Mouse (Mus musculus) forebrain, embryonic 14.5 days (tissue): ENCODE measurements around the gene Shisa9. TPM values are rescaled to one million over a fixed set of nuclear protein-coding genes. Genes with fewer than 3 reads are reported as not detected.

Source experiments
- ATAC-seq: fragments of 200-750 bp; cut with Nextera tagmentation; 2 replicates; pipeline ENCODE4 v1.8.0; 2017; ENCODE audit warnings: mild to moderate bottlenecking, moderate library complexity
- DNase-seq: peaks from one replicate; pipeline ENCODE4 v3.0.0-alpha.2; 2015; ENCODE audit warnings: low spot score
- H3K27ac ChIP-seq: fragments of 300-500 bp; sonication (generic); 2 replicates; pipeline ENCODE4 v1.5.1; 2014; ENCODE audit warnings: low read depth, mild to moderate bottlenecking, control low read depth, low read length, moderate library complexity
- H3K27me3 ChIP-seq: fragments of 300-500 bp; sonication (generic); replicated peaks from 2 replicates; pipeline ENCODE4 v1.6.1; 2014; ENCODE audit warnings: low read length, control low read depth, mixed read lengths; ENCODE audit not compliant: control insufficient read depth, insufficient read depth
- H3K36me3 ChIP-seq: fragments of 300-500 bp; sonication (generic); 2 replicates; pipeline ENCODE4 v1.6.1; 2014; ENCODE audit warnings: low read length, control low read depth; ENCODE audit not compliant: control insufficient read depth, insufficient read depth
- H3K4me1 ChIP-seq: fragments of 300-500 bp; sonication (generic); 2 replicates; pipeline ENCODE4 v1.6.1; 2014; ENCODE audit warnings: antibody characterized with exemption, low read length, control low read depth; ENCODE audit not compliant: control insufficient read depth, insufficient read depth
- H3K4me2 ChIP-seq: fragments of 300-500 bp; sonication (generic); 2 replicates; pipeline ENCODE4 v1.6.1; 2014; ENCODE audit warnings: mild to moderate bottlenecking, control low read depth, low read length
- H3K4me3 ChIP-seq: fragments of 300-500 bp; sonication (generic); 2 replicates; pipeline ENCODE4 v1.5.1; 2014; ENCODE audit warnings: low read depth, low read length, control low read depth
- H3K9ac ChIP-seq: fragments of 300-500 bp; sonication (generic); 2 replicates; pipeline ENCODE4 v1.6.1; 2014; ENCODE audit warnings: mild to moderate bottlenecking, low read length, control low read depth, moderate library complexity
- H3K9me3 ChIP-seq: fragments of 300-500 bp; sonication (generic); replicated peaks from 2 replicates; pipeline ENCODE4 v1.6.1; 2016; ENCODE audit warnings: low read length, control low read depth, mixed read lengths; ENCODE audit not compliant: control insufficient read depth
- WGBS: fragments of 180-500 bp; shearing (Covaris S2); extraction: QIAGEN DNeasy Blood & Tissue Kit; methylation state at CpG from one replicate; pipeline ENCODE4 v1.1.7; 2014; 5-methylcytosine and 5-hydroxymethylcytosine counted together
- polyA plus RNA-seq: library from polyadenylated mRNA; unstranded; fragments of >200 nt; fragmentation: Nextera tagmentation; extraction: Ambion mirVana; gene quantifications from 2 replicates; pipeline ENCODE4 v1.2.1, GENCODE M21; 2014

The Shisa9 gene
- polyA plus RNA-seq, 1 experiment from 2014 or later: 6.0 TPM

- Histone ChIP-seq H3K9ac (no peak overlapping the region), H3K36me3 (no peaks in the 10 kb centered on the region), H3K27ac (no peak overlapping the region), H3K4me3 (no peak overlapping the region), H3K27me3 (no peaks in the 10 kb centered on the region), H3K9me3 (no peaks in the 10 kb centered on the region), H3K4me2 (no peak overlapping the region), H3K4me1 (no peaks in the 10 kb centered on the region)
- 72% methylated on average over 2 of the region's 2 CpGs for WGBS
- ATAC-seq: no peak
- DNase-seq: no peak
Measured at GRCm38 (mm10) chr16:12189739-12190138, 205.8 kb downstream of the Shisa9 start.

- no peaks in the 10 kb centered on the region for H3K36me3 ChIP-seq
- no peak overlapping the region for H3K27ac ChIP-seq
- H3K4me3 ChIP-seq: no peak overlapping the region
- no peaks in the 10 kb centered on the region for H3K4me1 ChIP-seq
- no peaks in the 10 kb centered on the region for H3K27me3 ChIP-seq
- no peak overlapping the region for H3K9ac ChIP-seq
- ATAC-seq (no peak), DNase-seq (no peak)
- H3K4me2 ChIP-seq: no peak overlapping the region
- H3K9me3 ChIP-seq: no peaks in the 10 kb centered on the region
- 94% methylated on average over 4 of the region's 4 CpGs for WGBS
Measured at GRCm38 (mm10) chr16:12196841-12197240, 212.9 kb downstream of the Shisa9 start.

GRCm38 (mm10) chr16:12197611-12198010, 213.7 kb downstream of the Shisa9 start:
- H3K4me1 ChIP-seq: no peaks in the 10 kb centered on the region
- no peaks in the 10 kb centered on the region for H3K9me3 ChIP-seq
- no peak for DNase-seq
- no peak overlapping the region for H3K27ac ChIP-seq
- H3K4me3 ChIP-seq: no peak overlapping the region
- H3K27me3 ChIP-seq: no peaks in the 10 kb centered on the region
- no peak overlapping the region for H3K9ac ChIP-seq
- no peak for ATAC-seq
- no peak overlapping the region for H3K4me2 ChIP-seq
- WGBS: 57% methylated on average over 5 of the region's 5 CpGs
- no peaks in the 10 kb centered on the region for H3K36me3 ChIP-seq

GRCm38 (mm10) chr16:12201216-12201615, 217.3 kb downstream of the Shisa9 start:
- DNase-seq (peak; percentile 70), ATAC-seq (no peak)
- H3K27me3 ChIP-seq: no peaks in the 10 kb centered on the region
- 24% methylated on average over 3 of the region's 3 CpGs for WGBS
- H3K4me3 ChIP-seq: no peak overlapping the region
- H3K9me3 ChIP-seq: no peaks in the 10 kb centered on the region
- H3K36me3 ChIP-seq: no peaks in the 10 kb centered on the region
- no peak overlapping the region for H3K4me2 ChIP-seq
- no peaks in the 10 kb centered on the region for H3K4me1 ChIP-seq
- no peak overlapping the region for H3K9ac ChIP-seq
- H3K27ac ChIP-seq: no peak overlapping the region

GRCm38 (mm10) chr16:12202151-12202550, 218.2 kb downstream of the Shisa9 start:
- DNase-seq: peak; percentile 21
- Histone ChIP-seq H3K9ac (no peak overlapping the region), H3K27ac (no peak overlapping the region), H3K4me3 (no peak overlapping the region), H3K27me3 (no peaks in the 10 kb centered on the region), H3K4me2 (no peak overlapping the region), H3K9me3 (no peaks in the 10 kb centered on the region), H3K4me1 (no peaks in the 10 kb centered on the region), H3K36me3 (no peaks in the 10 kb centered on the region)
- 50% methylated on average over 3 of the region's 3 CpGs for WGBS
- ATAC-seq: no peak

GRCm38 (mm10) chr16:12203055-12203454, 219.1 kb downstream of the Shisa9 start:
- ATAC-seq (no peak), DNase-seq (no peak)
- no peaks in the 10 kb centered on the region for H3K36me3 ChIP-seq
- no peak overlapping the region for H3K27ac ChIP-seq
- no peak overlapping the region for H3K9ac ChIP-seq
- no peaks in the 10 kb centered on the region for H3K4me1 ChIP-seq
- no peak overlapping the region for H3K4me2 ChIP-seq
- WGBS: 88% methylated on average over 2 of the region's 2 CpGs
- no peaks in the 10 kb centered on the region for H3K27me3 ChIP-seq
- no peaks in the 10 kb centered on the region for H3K9me3 ChIP-seq
- no peak overlapping the region for H3K4me3 ChIP-seq

- no peak for ATAC-seq
- DNase-seq: no peak
- Histone ChIP-seq H3K27me3 (no peaks in the 10 kb centered on the region), H3K27ac (no peak overlapping the region), H3K4me3 (no peak overlapping the region), H3K36me3 (no peaks in the 10 kb centered on the region), H3K9ac (no peak overlapping the region), H3K9me3 (no peaks in the 10 kb centered on the region), H3K4me1 (no peaks in the 10 kb centered on the region), H3K4me2 (no peak overlapping the region)
- WGBS: 83% methylated on average over 2 of the region's 2 CpGs
Measured at GRCm38 (mm10) chr16:12204423-12204822, 220.5 kb downstream of the Shisa9 start.

- Histone ChIP-seq H3K27ac (no peak overlapping the region), H3K9me3 (no peaks in the 10 kb centered on the region), H3K36me3 (no peaks in the 10 kb centered on the region), H3K27me3 (no peaks in the 10 kb centered on the region), H3K9ac (no peak overlapping the region), H3K4me3 (no peak overlapping the region), H3K4me1 (no peaks in the 10 kb centered on the region), H3K4me2 (no peak overlapping the region)
- ATAC-seq: no peak
- no peak for DNase-seq
- 63% methylated on average over 1 of the region's 1 CpGs for WGBS
Measured at GRCm38 (mm10) chr16:12206421-12206950, 222.6 kb downstream of the Shisa9 start.

- 88% methylated on average over 2 of the region's 2 CpGs for WGBS
- H3K9ac ChIP-seq: no peak overlapping the region
- DNase-seq: no peak
- H3K27me3 ChIP-seq: no peaks in the 10 kb centered on the region
- H3K4me3 ChIP-seq: no peak overlapping the region
- H3K36me3 ChIP-seq: no peaks in the 10 kb centered on the region
- H3K9me3 ChIP-seq: no peaks in the 10 kb centered on the region
- H3K4me2 ChIP-seq: no peak overlapping the region
- ATAC-seq: no peak
- no peaks in the 10 kb centered on the region for H3K4me1 ChIP-seq
- no peak overlapping the region for H3K27ac ChIP-seq
Measured at GRCm38 (mm10) chr16:12206951-12207350, 223.0 kb downstream of the Shisa9 start.
